Mouse (Mus musculus): ENCODE results near the gene Atp11a. TPM values are rescaled to one million over a fixed set of nuclear protein-coding genes. Genes with fewer than 3 reads are reported as not detected.

Atp11a gene
- total RNA-seq, 1 experiment = 65.9 TPM

GRCm38 (mm10) chr8:12788695-12789094, 31.9 kb downstream of the Atp11a start:
- Histone ChIP-seq H3K4me1 (ENCODE audit: control insufficient read depth in 2 of 2, insufficient read depth in 2 of 2, low read length in 2 of 2, poor library complexity in 1 of 2) (peaks cover 0 to 10% of the 10 kb centered on the region in 2 experiments; a peak in 1 of 4 replicates), H3K9ac (ENCODE audit: insufficient read depth, low read depth, low read length, poor library complexity, severe bottlenecking) (no peak overlapping the region), H3K4me3 (ENCODE audit: insufficient read depth in 1 of 2, low read depth in 1 of 2, low read length in 2 of 2, poor library complexity in 1 of 2, severe bottlenecking in 1 of 2) (no peak overlapping the region), H3K27ac (ENCODE audit: insufficient read depth, low read depth, low read length, poor library complexity, severe bottlenecking) (no peak overlapping the region), H3K36me3 (ENCODE audit: control insufficient read depth, insufficient read depth, low read length, poor library complexity, severe bottlenecking) (no peaks in the 10 kb centered on the region), H3K9me3 (ENCODE audit: control insufficient read depth, insufficient read depth, low read depth, low read length) (no peaks in the 10 kb centered on the region)
- TF ChIP-seq CHD2 (IDR thresholded peaks at IDR 0.05; ENCODE audit: low read depth, low read length) (no peak), ZC3H11A (IDR thresholded peaks at IDR 0.05; ENCODE audit: borderline replicate concordance, low read depth, low read length) (no peak), MAFK (IDR thresholded peaks at IDR 0.05; ENCODE audit: insufficient read depth, low read depth, low read length) (no peak), ZNF384 (IDR thresholded peaks at IDR 0.05; ENCODE audit: low read depth, low read length) (no peak), HCFC1 (IDR thresholded peaks at IDR 0.05; ENCODE audit: borderline replicate concordance, insufficient read depth, low read length) (no peak)
- in situ Hi-C loops (cut with MboI; ENCODE audit: low sequenced_read_pairs in 2 of 2, unreplicated experiment in 2 of 2) = no loop called here
- DNase-seq (ENCODE audit: low read depth, low spot score) = no peak

DNA sequence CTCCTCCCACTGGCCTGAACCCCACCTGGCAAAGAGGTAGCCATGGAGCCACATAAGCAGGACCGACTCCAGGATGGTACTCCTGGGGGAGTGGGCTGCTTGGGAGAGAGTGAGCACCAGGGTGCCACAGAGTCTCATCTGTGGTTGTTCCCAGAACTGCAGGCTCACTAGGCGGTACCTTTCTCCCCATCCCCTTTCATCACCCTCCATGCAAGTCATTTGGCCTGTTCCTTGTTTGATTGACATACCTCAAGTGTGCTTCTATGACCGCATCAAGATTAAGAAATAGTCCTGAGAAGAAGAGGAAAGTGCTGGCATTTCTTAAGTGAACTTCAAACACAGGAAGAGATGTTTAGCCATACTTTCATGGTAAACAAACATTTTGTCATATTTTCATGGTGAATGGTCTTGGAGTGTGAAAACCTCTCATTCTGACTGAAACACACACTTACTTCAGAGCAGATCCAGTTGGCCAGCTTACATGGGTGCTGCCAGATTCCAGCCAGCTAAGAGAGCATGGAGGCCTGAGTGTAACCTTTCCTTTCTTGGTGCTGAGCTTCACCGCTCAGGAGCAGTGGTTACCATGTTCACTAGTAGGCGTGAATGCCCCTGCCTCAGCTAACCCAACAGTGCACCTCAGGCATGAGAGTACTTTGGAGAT, 38.3 kb downstream of the Atp11a start:
- H3K36me3 ChIP-seq (ENCODE audit: control insufficient read depth, insufficient read depth, low read length, poor library complexity, severe bottlenecking) = 0 out of 2 replicates have a peak, but pooled peaks cover 2% of the 10 kb centered on the region
- H3K9me3 ChIP-seq (ENCODE audit: control insufficient read depth, insufficient read depth, low read depth, low read length) = no peaks in the 10 kb centered on the region
- H3K4me1 ChIP-seq (ENCODE audit: control insufficient read depth in 2 of 2, insufficient read depth in 2 of 2, low read length in 2 of 2, poor library complexity in 1 of 2) = no peaks in the 10 kb centered on the region
- no peak overlapping the region for H3K9ac ChIP-seq (ENCODE audit: insufficient read depth, low read depth, low read length, poor library complexity, severe bottlenecking)
- no peak for DNase-seq (ENCODE audit: low read depth, low spot score)
- no peak overlapping the region for H3K27ac ChIP-seq (ENCODE audit: insufficient read depth, low read depth, low read length, poor library complexity, severe bottlenecking)
- in situ Hi-C loops (cut with MboI; ENCODE audit: low sequenced_read_pairs in 2 of 2, unreplicated experiment in 2 of 2) = no loop called here
- H3K4me3 ChIP-seq (ENCODE audit: insufficient read depth in 1 of 2, low read depth in 1 of 2, low read length in 2 of 2, poor library complexity in 1 of 2, severe bottlenecking in 1 of 2) = no peak overlapping the region
- TF ChIP-seq MAFK (IDR thresholded peaks at IDR 0.05; ENCODE audit: insufficient read depth, low read depth, low read length) (no peak), CHD2 (IDR thresholded peaks at IDR 0.05; ENCODE audit: low read depth, low read length) (no peak), ZNF384 (IDR thresholded peaks at IDR 0.05; ENCODE audit: low read depth, low read length) (no peak), HCFC1 (IDR thresholded peaks at IDR 0.05; ENCODE audit: borderline replicate concordance, insufficient read depth, low read length) (no peak), ZC3H11A (IDR thresholded peaks at IDR 0.05; ENCODE audit: borderline replicate concordance, low read depth, low read length) (no peak)

DNA sequence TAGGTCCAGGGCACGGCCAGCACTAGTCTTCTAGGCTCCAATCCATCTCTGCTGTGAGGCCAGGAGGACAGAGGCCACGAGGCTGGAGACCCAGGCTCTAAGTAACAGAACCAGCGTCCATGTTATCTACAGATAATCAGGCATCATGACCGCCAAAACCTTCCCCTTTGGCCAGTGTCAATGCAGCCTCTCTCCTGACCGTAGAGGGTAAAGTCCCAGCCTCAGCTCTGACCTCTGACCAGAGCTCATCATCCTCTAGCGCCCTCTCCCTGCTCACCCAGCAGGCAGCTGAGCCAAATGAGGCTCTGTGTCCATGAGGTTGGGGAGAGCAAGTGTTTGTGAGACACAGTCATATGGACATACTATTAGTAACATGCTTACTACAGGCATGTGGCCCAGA, 42.3 kb downstream of the Atp11a start:
- no peak overlapping the region for H3K27ac ChIP-seq (ENCODE audit: insufficient read depth, low read depth, low read length, poor library complexity, severe bottlenecking)
- TF ChIP-seq CHD2 (IDR thresholded peaks at IDR 0.05; ENCODE audit: low read depth, low read length) (no peak), MAFK (IDR thresholded peaks at IDR 0.05; ENCODE audit: insufficient read depth, low read depth, low read length) (no peak), ZC3H11A (IDR thresholded peaks at IDR 0.05; ENCODE audit: borderline replicate concordance, low read depth, low read length) (no peak), HCFC1 (IDR thresholded peaks at IDR 0.05; ENCODE audit: borderline replicate concordance, insufficient read depth, low read length) (no peak), ZNF384 (IDR thresholded peaks at IDR 0.05; ENCODE audit: low read depth, low read length) (no peak)
- no peak overlapping the region for H3K4me3 ChIP-seq (ENCODE audit: insufficient read depth in 1 of 2, low read depth in 1 of 2, low read length in 2 of 2, poor library complexity in 1 of 2, severe bottlenecking in 1 of 2)
- H3K9me3 ChIP-seq (ENCODE audit: control insufficient read depth, insufficient read depth, low read depth, low read length) = no peaks in the 10 kb centered on the region
- DNase-seq (ENCODE audit: low read depth, low spot score) = no peak
- H3K36me3 ChIP-seq (ENCODE audit: control insufficient read depth, insufficient read depth, low read length, poor library complexity, severe bottlenecking) = 0 out of 2 replicates have a peak, but pooled peaks cover 2% of the 10 kb centered on the region
- H3K9ac ChIP-seq (ENCODE audit: insufficient read depth, low read depth, low read length, poor library complexity, severe bottlenecking) = no peak overlapping the region
- in situ Hi-C loops (cut with MboI; ENCODE audit: low sequenced_read_pairs in 2 of 2, unreplicated experiment in 2 of 2) = no loop called here
- no peaks in the 10 kb centered on the region for H3K4me1 ChIP-seq (ENCODE audit: control insufficient read depth in 2 of 2, insufficient read depth in 2 of 2, low read length in 2 of 2, poor library complexity in 1 of 2)

GRCm38 (mm10) chr8:12799832-12800231, 43.0 kb downstream of the Atp11a start:
- DNase-seq (ENCODE audit: low read depth, low spot score) = no peak
- in situ Hi-C loops (cut with MboI; ENCODE audit: low sequenced_read_pairs in 2 of 2, unreplicated experiment in 2 of 2) = no loop called here
- no peaks in the 10 kb centered on the region for H3K9me3 ChIP-seq (ENCODE audit: control insufficient read depth, insufficient read depth, low read depth, low read length)
- H3K9ac ChIP-seq (ENCODE audit: insufficient read depth, low read depth, low read length, poor library complexity, severe bottlenecking) = no peak overlapping the region
- TF ChIP-seq MAFK (IDR thresholded peaks at IDR 0.05; ENCODE audit: insufficient read depth, low read depth, low read length) = no peak
- H3K36me3 ChIP-seq (ENCODE audit: control insufficient read depth, insufficient read depth, low read length, poor library complexity, severe bottlenecking) = 0 out of 2 replicates have a peak, but pooled peaks cover 2% of the 10 kb centered on the region
- no peak overlapping the region for H3K27ac ChIP-seq (ENCODE audit: insufficient read depth, low read depth, low read length, poor library complexity, severe bottlenecking)
- H3K4me3 ChIP-seq (ENCODE audit: insufficient read depth in 1 of 2, low read depth in 1 of 2, low read length in 2 of 2, poor library complexity in 1 of 2, severe bottlenecking in 1 of 2) = no peak overlapping the region
- H3K4me1 ChIP-seq (ENCODE audit: control insufficient read depth in 2 of 2, insufficient read depth in 2 of 2, low read length in 2 of 2, poor library complexity in 1 of 2) = no peaks in the 10 kb centered on the region

DNA sequence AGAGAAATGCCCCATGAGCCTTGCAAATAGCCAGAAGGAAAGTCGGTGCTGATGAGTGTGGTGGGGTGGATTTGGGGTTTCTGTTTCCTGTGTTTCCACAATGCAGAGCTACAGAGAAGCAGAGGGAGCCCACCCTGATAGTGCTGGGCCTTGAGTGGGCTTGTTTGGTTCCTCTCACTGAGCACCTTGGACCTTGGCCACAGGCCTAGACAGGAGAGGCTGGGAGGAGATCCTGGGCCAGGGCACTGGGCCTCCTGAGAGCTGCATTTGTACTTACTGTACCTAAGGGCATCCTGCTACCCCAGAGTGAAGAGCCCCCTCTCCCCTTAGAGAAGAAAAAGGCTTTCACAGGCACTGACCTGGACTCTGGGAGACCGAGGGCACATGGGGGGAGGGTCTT, 43.4 kb downstream of the Atp11a start:
- no peak overlapping the region for H3K27ac ChIP-seq (ENCODE audit: insufficient read depth, low read depth, low read length, poor library complexity, severe bottlenecking)

More for the DNA sequence above, 43.4 kb downstream of the Atp11a start:
- TF ChIP-seq CHD2 (IDR thresholded peaks at IDR 0.05; ENCODE audit: low read depth, low read length) (no peak), ZNF384 (IDR thresholded peaks at IDR 0.05; ENCODE audit: low read depth, low read length) (no peak), ZC3H11A (IDR thresholded peaks at IDR 0.05; ENCODE audit: borderline replicate concordance, low read depth, low read length) (no peak), MAFK (IDR thresholded peaks at IDR 0.05; ENCODE audit: insufficient read depth, low read depth, low read length) (no peak), HCFC1 (IDR thresholded peaks at IDR 0.05; ENCODE audit: borderline replicate concordance, insufficient read depth, low read length) (no peak)
- H3K4me3 ChIP-seq (ENCODE audit: insufficient read depth in 1 of 2, low read depth in 1 of 2, low read length in 2 of 2, poor library complexity in 1 of 2, severe bottlenecking in 1 of 2) = no peak overlapping the region
- 0 out of 2 replicates have a peak, but pooled peaks cover 2% of the 10 kb centered on the region for H3K36me3 ChIP-seq (ENCODE audit: control insufficient read depth, insufficient read depth, low read length, poor library complexity, severe bottlenecking)
- H3K9ac ChIP-seq (ENCODE audit: insufficient read depth, low read depth, low read length, poor library complexity, severe bottlenecking) = no peak overlapping the region
- DNase-seq (ENCODE audit: low read depth, low spot score) = no peak
- H3K4me1 ChIP-seq (ENCODE audit: control insufficient read depth in 2 of 2, insufficient read depth in 2 of 2, low read length in 2 of 2, poor library complexity in 1 of 2) = no peaks in the 10 kb centered on the region
- in situ Hi-C loops (cut with MboI; ENCODE audit: low sequenced_read_pairs in 2 of 2, unreplicated experiment in 2 of 2) = no loop called here
- H3K9me3 ChIP-seq (ENCODE audit: control insufficient read depth, insufficient read depth, low read depth, low read length) = no peaks in the 10 kb centered on the region
